In the genomic region with DNA sequence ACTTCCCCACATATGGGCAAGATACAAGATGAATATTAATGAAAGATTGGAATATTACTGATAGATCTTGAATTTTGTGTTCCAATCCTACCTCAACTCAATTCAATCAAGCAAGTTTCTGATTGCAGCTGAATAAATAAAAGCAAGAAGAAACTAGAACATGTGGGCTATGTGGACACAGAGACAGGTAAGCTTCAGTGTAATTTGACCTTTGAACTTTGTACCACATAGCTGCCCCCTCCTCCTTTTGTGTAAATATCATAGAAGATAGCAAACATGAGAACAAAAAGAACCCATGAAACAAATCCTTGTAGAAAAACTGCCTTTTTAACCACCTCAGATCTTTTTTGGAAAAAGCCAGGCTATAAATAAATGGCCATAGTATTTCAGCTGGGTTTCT, we compare ENCODE assay signal across 22 mouse cellular contexts.
DNase-seq lines count a peak whose midpoint lies in the region; ATAC-seq and TF ChIP-seq lines count a peak whose summit lies in the region.
"Had no signal": no experiment of that assay in that cellular context is flagged by ENCODE, and none has a peak within 500 bp of the region (broad histone marks: within the 10 kb centered on the region; RNA-seq: fewer than 3 reads in every experiment).

No protein-coding gene starts in this region.

- H3K27me3 ChIP-seq in liver, adult 2 months (ENCODE audit: control insufficient read depth, insufficient read depth, low read length): no peaks in the 10 kb centered on the region
- no peaks in the 10 kb centered on the region for H3K27me3 ChIP-seq in midbrain, embryonic 11.5 days (ENCODE audit: control insufficient read depth, insufficient read depth, low read length)
- H3K27me3 ChIP-seq in midbrain, embryonic 15.5 days (replicated peaks): no peaks in the 10 kb centered on the region
- H3K27me3 ChIP-seq: embryonic facial prominence, embryonic 13.5 days; embryonic facial prominence, embryonic 15.5 days; forebrain, embryonic 12.5 days had no signal

- no peaks in the 10 kb centered on the region for H3K9me3 ChIP-seq in midbrain, embryonic 11.5 days (ENCODE audit: control insufficient read depth, low read length)
- H3K9me3 ChIP-seq in midbrain, embryonic 15.5 days: no peaks in the 10 kb centered on the region
- H3K9me3 ChIP-seq: embryonic facial prominence, embryonic 13.5 days; embryonic facial prominence, embryonic 15.5 days; forebrain, embryonic 10.5 days; forebrain, embryonic 12.5 days had no signal

- no peak overlapping the region for H3K4me3 ChIP-seq in liver, adult 2 months (ENCODE audit: insufficient read depth, low read depth, low read length)
- H3K4me3 ChIP-seq in midbrain, embryonic 11.5 days (ENCODE audit: low read depth, low read length): no peak overlapping the region
- no peak overlapping the region for H3K4me3 ChIP-seq in midbrain, embryonic 15.5 days
- H3K4me3 ChIP-seq: embryonic facial prominence, embryonic 13.5 days; embryonic facial prominence, embryonic 15.5 days; erythroblast, embryonic 14.5 days; forebrain, embryonic 10.5 days; forebrain, embryonic 12.5 days had no signal

- peaks cover 12% of the 10 kb centered on the region for H3K4me1 ChIP-seq in liver, adult 2 months (ENCODE audit: control insufficient read depth, insufficient read depth, low read length)
- peaks cover 2% of the 10 kb centered on the region; the same call in 1 of the 2 replicates for H3K4me1 ChIP-seq in midbrain, embryonic 11.5 days (ENCODE audit: control insufficient read depth, insufficient read depth, low read length)
- no peaks in the 10 kb centered on the region for H3K4me1 ChIP-seq in midbrain, embryonic 15.5 days
- H3K4me1 ChIP-seq: embryonic facial prominence, embryonic 13.5 days; embryonic facial prominence, embryonic 15.5 days had no signal

- H3K9ac ChIP-seq in liver, adult 2 months (ENCODE audit: low read depth, low read length): 0 out of 2 replicates have a peak overlapping the region, but pooled peaks have one; percentile 29
- H3K9ac ChIP-seq in midbrain, embryonic 11.5 days (ENCODE audit: low read length): no peak overlapping the region
- H3K9ac ChIP-seq in midbrain, embryonic 15.5 days: no peak overlapping the region
- H3K9ac ChIP-seq: embryonic facial prominence, embryonic 13.5 days; embryonic facial prominence, embryonic 15.5 days; forebrain, embryonic 12.5 days had no signal

- peak; percentile 88 for DNase-seq in liver, adult 2 months (ENCODE audit: extremely low read depth, low read depth, low spot score)
- no peak for DNase-seq in liver
- peak; percentile 14 for DNase-seq in midbrain, embryonic 11.5 days (ENCODE audit: low spot score, missing footprints)
- no peak for DNase-seq in left cerebral cortex, adult 11 months (ENCODE audit: low spot score)
- DNase-seq: adrenal gland, adult 2 months; adrenal gland, postnatal 10 days; adrenal gland, postnatal 25 days; cerebellum, adult 11 months; cerebellum, adult 18-20 months; cerebellum, adult 8-10 months; cerebellum, adult 9-11 months; cerebellum, postnatal 14 days; cerebellum, postnatal 36 days; embryo, embryonic 11 days had no signal

- H3K27ac ChIP-seq in liver, adult 2 months (replicated peaks; ENCODE audit: insufficient read depth, low read depth, low read length): peak overlapping the region; percentile 58
- H3K27ac ChIP-seq in midbrain, embryonic 11.5 days (ENCODE audit: low read depth, low read length): no peak overlapping the region
- no peak overlapping the region for H3K27ac ChIP-seq in midbrain, embryonic 15.5 days
- H3K27ac ChIP-seq: embryonic facial prominence, embryonic 13.5 days; embryonic facial prominence, embryonic 15.5 days; forebrain, embryonic 10.5 days; forebrain, embryonic 12.5 days had no signal

- no peak for ATAC-seq in midbrain, embryonic 11.5 days (ENCODE audit: low FRiP score)
- ATAC-seq in midbrain, embryonic 15.5 days (replicated peaks): no peak
- ATAC-seq: forebrain, embryonic 14.5 days; forebrain, embryonic 16.5 days had no signal

- H3K79me2 ChIP-seq in liver, adult 2 months (ENCODE audit: control insufficient read depth, insufficient read depth, low read length): no peaks in the 10 kb centered on the region

- no peaks in the 10 kb centered on the region for H3K36me3 ChIP-seq in liver, adult 2 months (ENCODE audit: control insufficient read depth, insufficient read depth, low read length)
- no peaks in the 10 kb centered on the region for H3K36me3 ChIP-seq in midbrain, embryonic 11.5 days (ENCODE audit: control insufficient read depth, insufficient read depth, low read length)
- H3K36me3 ChIP-seq in midbrain, embryonic 15.5 days (replicated peaks): no peaks in the 10 kb centered on the region
- H3K36me3 ChIP-seq: embryonic facial prominence, embryonic 13.5 days; embryonic facial prominence, embryonic 15.5 days; forebrain, embryonic 10.5 days; forebrain, embryonic 12.5 days had no signal

- H3K4me2 ChIP-seq in midbrain, embryonic 11.5 days: no peak overlapping the region
- H3K4me2 ChIP-seq in midbrain, embryonic 15.5 days: no peak overlapping the region
- H3K4me2 ChIP-seq: embryonic facial prominence, embryonic 13.5 days; embryonic facial prominence, embryonic 15.5 days; forebrain, embryonic 12.5 days had no signal

- TF ChIP-seq CTCF in liver, adult 2 months (IDR thresholded peaks at IDR 0.05; ENCODE audit: low read depth, low read length): no peak

- TF ChIP-seq POLR2A in liver, adult 2 months (IDR thresholded peaks at IDR 0.05; ENCODE audit: extremely low read depth, insufficient read depth, low read length): no peak

Comparison
In these comparisons a context has a peak if more than half of its experiments do, and no peak if none do; other contexts are left out.
1. DNase-seq: peak in liver, adult 2 months (single experiment) and midbrain, embryonic 11.5 days (single experiment); none in liver (single experiment) and left cerebral cortex, adult 11 months (single experiment).